Mouse (Mus musculus): ENCODE measurements around the gene Plekha5.
"Not testable (repeated sequence)": the region's sequence is repeated elsewhere in the genome, so short reads cannot be mapped to it uniquely, and the experiment has no call there.

Gene Plekha5

GRCm38 (mm10) chr6:140490921-140491537, 67.2 kb downstream of the Plekha5 start:
- peak; percentile 78 for DNase-seq

GRCm38 (mm10) chr6:140492043-140492442, 68.2 kb downstream of the Plekha5 start:
- peak; percentile 72 for DNase-seq

GRCm38 (mm10) chr6:140498074-140498473, 74.2 kb downstream of the Plekha5 start:
- DNase-seq, result no peak

- no peak for DNase-seq
These were observed 75.1 kb downstream of the Plekha5 start for GRCm38 (mm10) chr6:140498958-140499357.

GRCm38 (mm10) chr6:140500829-140501228, 77.0 kb downstream of the Plekha5 start:
- not testable (repeated sequence) for DNase-seq

GRCm38 (mm10) chr6:140501841-140502240, 78.0 kb downstream of the Plekha5 start:
- no peak for DNase-seq

- no peak for DNase-seq
These were observed 80.9 kb downstream of the Plekha5 start for GRCm38 (mm10) chr6:140504796-140505195.

GRCm38 (mm10) chr6:140507605-140508004, 83.8 kb downstream of the Plekha5 start:
- no peak for DNase-seq

- DNase-seq, result peak; percentile 54
These were observed 84.8 kb downstream of the Plekha5 start for GRCm38 (mm10) chr6:140508475-140509150.

- no peak for DNase-seq
These were observed 85.3 kb downstream of the Plekha5 start for GRCm38 (mm10) chr6:140509151-140509530.

GRCm38 (mm10) chr6:140512016-140512415, 88.2 kb downstream of the Plekha5 start:
- no peak for DNase-seq

- no peak for DNase-seq
These were observed 88.6 kb downstream of the Plekha5 start for GRCm38 (mm10) chr6:140512427-140512826.

- no peak for DNase-seq
These were observed 90.6 kb downstream of the Plekha5 start for GRCm38 (mm10) chr6:140514205-140515110.

- no peak for DNase-seq
These were observed 91.7 kb downstream of the Plekha5 start for GRCm38 (mm10) chr6:140515550-140515949.

- DNase-seq, result no peak
These were observed 92.3 kb downstream of the Plekha5 start for GRCm38 (mm10) chr6:140516202-140516601.

- no peak for DNase-seq
These were observed 93.3 kb downstream of the Plekha5 start for GRCm38 (mm10) chr6:140517188-140517587.

- no peak for DNase-seq
These were observed 95.2 kb downstream of the Plekha5 start for GRCm38 (mm10) chr6:140519019-140519418.

GRCm38 (mm10) chr6:140519488-140520159, 95.8 kb downstream of the Plekha5 start:
- DNase-seq, result peak; percentile 91

GRCm38 (mm10) chr6:140520961-140521360, 97.1 kb downstream of the Plekha5 start:
- DNase-seq, result no peak

- no peak for DNase-seq
These were observed 98.0 kb downstream of the Plekha5 start for GRCm38 (mm10) chr6:140521832-140522231.

GRCm38 (mm10) chr6:140523600-140523999, 99.7 kb downstream of the Plekha5 start:
- no peak for DNase-seq

- no peak for DNase-seq
These were observed 104.6 kb downstream of the Plekha5 start for GRCm38 (mm10) chr6:140528414-140528813.

GRCm38 (mm10) chr6:140532858-140533257, 109.0 kb downstream of the Plekha5 start:
- not testable (repeated sequence) for DNase-seq

Measured in cerebellum, adult 9-11 months (tissue).